Mouse (Mus musculus) cerebellum, adult 2 months (tissue): ENCODE results near the gene Jtb.

Experiments
- CTCF ChIP-seq: fragments of 200-500 bp; IDR thresholded peaks from 2 replicates; pipeline ENCODE4 v1.5.1; 2011; ENCODE audit warnings: low read depth, mild to moderate bottlenecking, control low read depth, low read length, moderate library complexity, borderline replicate concordance; ENCODE audit not compliant: insufficient read depth
- POLR2A ChIP-seq: fragments of 200-500 bp; IDR thresholded peaks from 2 replicates; pipeline ENCODE4 v1.6.1; 2011; ENCODE audit warnings: low read length, control low read depth, borderline replicate concordance; ENCODE audit not compliant: insufficient read depth

DNA sequence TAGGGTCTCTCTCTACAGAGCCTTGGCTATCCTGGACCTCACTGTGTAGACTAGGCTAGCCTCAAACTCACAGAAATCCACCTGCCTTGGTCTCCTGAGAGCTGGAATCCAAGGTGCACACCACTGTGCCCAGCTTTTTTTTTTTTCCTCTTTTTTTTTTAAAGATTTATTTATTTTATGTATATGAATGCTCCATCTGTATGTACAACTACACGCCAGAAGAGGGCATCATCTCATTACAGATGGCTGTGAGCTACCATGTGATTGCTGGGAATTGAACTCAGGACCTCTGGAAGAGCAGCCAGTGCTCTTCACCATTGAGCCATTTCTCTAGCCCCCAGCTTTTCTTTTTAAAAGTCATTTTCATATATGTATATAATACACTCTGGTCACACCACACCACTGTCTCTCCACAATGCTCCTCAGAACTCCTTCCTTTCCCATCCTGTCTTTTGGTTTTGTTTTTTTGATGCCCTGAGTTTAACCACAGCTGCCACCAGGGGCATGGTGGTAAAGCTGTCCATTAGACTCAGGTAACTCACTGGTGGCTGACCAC lies 15.5 kb upstream of the Jtb start:
- TF ChIP-seq CTCF (no peak), POLR2A (no peak)
